Mouse (Mus musculus) ovary, postnatal 14 days (tissue): ENCODE measurements around the gene Ank2.
A peak's percentile ranks its signal among the peaks of the same experiment; 100 is the strongest.
"Not testable (repeated sequence)": the region's sequence is repeated elsewhere in the genome, so short reads cannot be mapped to it uniquely, and the experiment has no call there.

Source experiments
- DNase-seq: peaks from one replicate; pipeline ENCODE4 v3.0.0; 2022; ENCODE audit warnings: low spot score

Ank2 gene

GRCm38 (mm10) chr3:127485174-127485573 lies 14.0 kb downstream of the Ank2 start:
- DNase-seq, result no peak

- no peak for DNase-seq
Observed at GRCm38 (mm10) chr3:127481658-127482057, 17.5 kb downstream of the Ank2 start.

- DNase-seq, result not testable (repeated sequence)
Observed at GRCm38 (mm10) chr3:127480369-127480768, 18.8 kb downstream of the Ank2 start.

GRCm38 (mm10) chr3:127474115-127474514 lies 25.0 kb downstream of the Ank2 start:
- no peak for DNase-seq

GRCm38 (mm10) chr3:127469164-127469752 lies 29.9 kb downstream of the Ank2 start:
- DNase-seq, result no peak

GRCm38 (mm10) chr3:127468569-127468968 lies 30.6 kb downstream of the Ank2 start:
- no peak for DNase-seq

- DNase-seq, result no peak
Observed at GRCm38 (mm10) chr3:127463816-127464480, 35.2 kb downstream of the Ank2 start.

- DNase-seq, result no peak
Observed at GRCm38 (mm10) chr3:127463165-127463564, 36.0 kb downstream of the Ank2 start.

- no peak for DNase-seq
Observed at GRCm38 (mm10) chr3:127462413-127462812, 36.7 kb downstream of the Ank2 start.

- DNase-seq, result no peak
Observed at GRCm38 (mm10) chr3:127460891-127461437, 38.2 kb downstream of the Ank2 start.

- DNase-seq, result no peak
Observed at GRCm38 (mm10) chr3:127459858-127460257, 39.3 kb downstream of the Ank2 start.

- no peak for DNase-seq
Observed at GRCm38 (mm10) chr3:127458925-127459324, 40.2 kb downstream of the Ank2 start.

- DNase-seq, result no peak
Observed at GRCm38 (mm10) chr3:127458420-127458798, 40.7 kb downstream of the Ank2 start.

- DNase-seq, result no peak
Observed at GRCm38 (mm10) chr3:127457761-127458419, 41.3 kb downstream of the Ank2 start.

- DNase-seq, result no peak
Observed at GRCm38 (mm10) chr3:127453738-127454137, 45.4 kb downstream of the Ank2 start.

- no peak for DNase-seq
Observed at GRCm38 (mm10) chr3:127453254-127453653, 45.9 kb downstream of the Ank2 start.

- DNase-seq, result no peak
Observed at GRCm38 (mm10) chr3:127452233-127452632, 46.9 kb downstream of the Ank2 start.

GRCm38 (mm10) chr3:127451741-127452140 lies 47.4 kb downstream of the Ank2 start:
- DNase-seq, result no peak

- DNase-seq, result peak; percentile 18
Observed at GRCm38 (mm10) chr3:127451070-127451469, 48.1 kb downstream of the Ank2 start.

GRCm38 (mm10) chr3:127446173-127446572 lies 53.0 kb downstream of the Ank2 start:
- peak; percentile 48 for DNase-seq

- DNase-seq, result no peak
Observed at GRCm38 (mm10) chr3:127433291-127433690, 65.9 kb downstream of the Ank2 start.

- DNase-seq, result no peak
Observed at GRCm38 (mm10) chr3:127429866-127430265, 69.3 kb downstream of the Ank2 start.

- DNase-seq, result no peak
Observed at GRCm38 (mm10) chr3:127428527-127428926, 70.6 kb downstream of the Ank2 start.
